Mouse (Mus musculus) ES-Bruce4 (cell line): ENCODE data around the gene Efemp2.

Experiments
- CTCF ChIP-seq: IDR thresholded peaks from one replicate; pipeline ENCODE4 v1.8.1; 2011; ENCODE audit warnings: low read depth, low read length
- EP300 ChIP-seq: IDR thresholded peaks from 2 replicates; pipeline ENCODE4 v1.6.1; 2011; ENCODE audit warnings: low read depth, low read length; ENCODE audit not compliant: insufficient read depth
- POLR2A ChIP-seq: IDR thresholded peaks from one replicate; pipeline ENCODE4 v1.8.1; 2011; ENCODE audit warnings: low read length; ENCODE audit not compliant: insufficient read depth

GRCm38 (mm10) chr19:5513005-5513349 lies 39.2 kb downstream of the Efemp2 start:
- TF ChIP-seq EP300 (no peak), CTCF (no peak), POLR2A (no peak)
